Mouse (Mus musculus) left cerebral cortex, adult 2 months (tissue): Measurements from ENCODE around the gene Lyplal1. TPM values are rescaled to one million over a fixed set of nuclear protein-coding genes. Genes with fewer than 3 reads are reported as not detected.

Experiments used
- DNase-seq, 2 experiments: peaks; one replicate each; pipeline ENCODE4 v3.0.0; 2021 to 2022; ENCODE audit warnings: low spot score in 2 of 2, mixed read lengths in 1 of 2; ENCODE audit errors: extremely low spot score in 1 of 2
- H3K27ac ChIP-seq: fragments of 200-600 bp; 2 replicates; pipeline ENCODE4 v1.8.1; 2022
- H3K4me3 ChIP-seq: fragments of 200-600 bp; 2 replicates; pipeline ENCODE4 v1.8.1; 2022
- CTCF ChIP-seq: fragments of 200-600 bp; IDR thresholded peaks from 2 replicates; pipeline ENCODE4 v1.8.1; 2022; ENCODE audit warnings: antibody characterized with exemption, mild to moderate bottlenecking, moderate library complexity
- intact Hi-C: fragments of 180-260 bp; cut with DNase I; formaldehyde crosslinking; loops from one replicate; pipeline ENCODE4 v1.15.1; 2025
- total RNA-seq, 2 experiments: library from RNA; stranded (reverse); gene quantifications; 2 replicates each; pipeline ENCODE4 v1.2.3; 2021

The Lyplal1 gene
- total RNA-seq, 2 experiments from 2014 or later, result 6.6 to 7.4 TPM

GRCm38 (mm10) chr1:186119856-186120255 is 2.7 kb upstream of the Lyplal1 start:
- Histone ChIP-seq H3K4me3 (no peak overlapping the region), H3K27ac (no peak overlapping the region)
- intact Hi-C loops, result loop anchor here (10.0 kb wide), 1 partner anchor 595 kb away; no protein-coding TSS in a partner anchor
- TF ChIP-seq CTCF, result no peak
- no peak for DNase-seq

GRCm38 (mm10) chr1:186116086-186116600 is 967 bp downstream of the Lyplal1 start:
- DNase-seq, result no peak
- intact Hi-C loops, result loop anchor here (10.0 kb wide), 1 partner anchor 599 kb away; no protein-coding TSS in a partner anchor
- Histone ChIP-seq H3K27ac (no peak overlapping the region), H3K4me3 (peak overlapping the region; percentile 92)
- TF ChIP-seq CTCF, result no peak

- no peak for TF ChIP-seq CTCF
- H3K27ac ChIP-seq, result no peak overlapping the region
- no peak for DNase-seq
- H3K4me3 ChIP-seq, result no peak overlapping the region
- intact Hi-C loops, result no loop called here
Measured at GRCm38 (mm10) chr1:186102313-186102712, 14.8 kb downstream of the Lyplal1 start.

GRCm38 (mm10) chr1:186066266-186066897 is 50.7 kb downstream of the Lyplal1 start:
- Histone ChIP-seq H3K27ac (no peak overlapping the region), H3K4me3 (no peak overlapping the region)
- DNase-seq, result no peak
- intact Hi-C loops, result no loop called here
- TF ChIP-seq CTCF, result no peak

GRCm38 (mm10) chr1:186060041-186060440 is 57.1 kb downstream of the Lyplal1 start:
- no peak overlapping the region for H3K4me3 ChIP-seq
- no peak for DNase-seq
- intact Hi-C loops, result no loop called here
- no peak for TF ChIP-seq CTCF
- H3K27ac ChIP-seq, result no peak overlapping the region

GRCm38 (mm10) chr1:186054227-186054626 is 62.9 kb downstream of the Lyplal1 start:
- no peak for TF ChIP-seq CTCF
- no peak overlapping the region for H3K4me3 ChIP-seq
- no peak overlapping the region for H3K27ac ChIP-seq
- intact Hi-C loops, result no loop called here
- DNase-seq, result no peak

- no peak for TF ChIP-seq CTCF
- H3K27ac ChIP-seq, result no peak overlapping the region
- DNase-seq, result no peak
- intact Hi-C loops, result no loop called here
- no peak overlapping the region for H3K4me3 ChIP-seq
Measured at GRCm38 (mm10) chr1:186053280-186054043, 63.6 kb downstream of the Lyplal1 start.

- TF ChIP-seq CTCF, result no peak
- no peak overlapping the region for H3K27ac ChIP-seq
- H3K4me3 ChIP-seq, result no peak overlapping the region
- DNase-seq, result no peak
- intact Hi-C loops, result no loop called here
Measured at GRCm38 (mm10) chr1:186043709-186044452, 73.2 kb downstream of the Lyplal1 start.

- intact Hi-C loops, result no loop called here
Measured at GRCm38 (mm10) chr1:186041841-186042240, 75.3 kb downstream of the Lyplal1 start.

More at GRCm38 (mm10) chr1:186041841-186042240, 75.3 kb downstream of the Lyplal1 start:
- Histone ChIP-seq H3K27ac (no peak overlapping the region), H3K4me3 (no peak overlapping the region)
- no peak for TF ChIP-seq CTCF
- no peak for DNase-seq
